Comparison of ENCODE assay signal across 16 mouse cellular contexts in genomic region chr12:84532830-84533199, GRCm38 (mm10). TPM values are rescaled to one million over a fixed set of nuclear protein-coding genes. Genes with fewer than 3 reads are reported as not detected.
DNase-seq lines count a peak whose midpoint lies in the region; ATAC-seq lines count a peak whose summit lies in the region.
"Had no signal": no experiment of that assay in that cellular context is flagged by ENCODE, and none has a peak within 500 bp of the region (broad histone marks: within the 10 kb centered on the region; RNA-seq: fewer than 3 reads in every experiment).

No protein-coding gene starts in this region.

- H3K9me3 ChIP-seq in forebrain, embryonic 11.5 days (ENCODE audit: control insufficient read depth, low read length), result no peaks in the 10 kb centered on the region
- H3K9me3 ChIP-seq in hindbrain, embryonic 14.5 days (ENCODE audit: control insufficient read depth, low read length), result no peaks in the 10 kb centered on the region
- H3K9me3 ChIP-seq in midbrain, embryonic 14.5 days (ENCODE audit: control insufficient read depth, low read length), result no peaks in the 10 kb centered on the region
- H3K9me3 ChIP-seq in liver, embryonic 11.5 days (ENCODE audit: control insufficient read depth, low read length), result no peaks in the 10 kb centered on the region

- no peaks in the 10 kb centered on the region for H3K36me3 ChIP-seq in forebrain, embryonic 11.5 days (ENCODE audit: control insufficient read depth, insufficient read depth, low read length)
- no peaks in the 10 kb centered on the region for H3K36me3 ChIP-seq in hindbrain, embryonic 14.5 days (replicated peaks; ENCODE audit: control insufficient read depth, insufficient read depth)
- H3K36me3 ChIP-seq in midbrain, embryonic 14.5 days (ENCODE audit: control insufficient read depth, insufficient read depth, low read length), result no peaks in the 10 kb centered on the region
- H3K36me3 ChIP-seq in liver, embryonic 11.5 days (ENCODE audit: control insufficient read depth, insufficient read depth, low read length), result no peaks in the 10 kb centered on the region

- no peak for ATAC-seq in forebrain, embryonic 11.5 days (replicated peaks; ENCODE audit: low FRiP score)
- no peak for ATAC-seq in hindbrain, embryonic 14.5 days (ENCODE audit: low FRiP score)
- ATAC-seq in midbrain, embryonic 14.5 days (ENCODE audit: low FRiP score, low TSS enrichment), result no peak
- no peak for ATAC-seq in liver, embryonic 11.5 days (replicated peaks; ENCODE audit: low FRiP score)
- ATAC-seq: inflammation-experienced regulatory T-cells, adult 6 months had no signal

- intact Hi-C loops in gastrocnemius, postnatal 14 days (cut with DNase I; ENCODE audit: low total_unique reads), result no loop called here

- no peak overlapping the region for H3K4me3 ChIP-seq in forebrain, embryonic 11.5 days (ENCODE audit: low read depth, low read length)
- no peak overlapping the region for H3K4me3 ChIP-seq in hindbrain, embryonic 14.5 days (replicated peaks; ENCODE audit: low read length)
- no peak overlapping the region for H3K4me3 ChIP-seq in midbrain, embryonic 14.5 days (replicated peaks; ENCODE audit: low read depth, low read length)
- no peak overlapping the region for H3K4me3 ChIP-seq in liver, embryonic 11.5 days (ENCODE audit: low read depth, low read length)

- H3K27ac ChIP-seq in forebrain, embryonic 11.5 days (ENCODE audit: low read depth, low read length), result peak overlapping the region; percentile 95
- H3K27ac ChIP-seq in hindbrain, embryonic 14.5 days, result peak overlapping the region; percentile 38; the same call in 1 of the 2 replicates
- H3K27ac ChIP-seq in midbrain, embryonic 14.5 days (replicated peaks; ENCODE audit: low read depth, low read length), result peak overlapping the region; percentile 33; the same call in 1 of the 2 replicates
- H3K27ac ChIP-seq in liver, embryonic 11.5 days (ENCODE audit: low read depth, low read length), result no peak overlapping the region
- H3K27ac ChIP-seq: kidney, postnatal 0 days had no signal

- 39% methylated on average over 8 of the region's 8 CpGs for WGBS in forebrain, embryonic 11.5 days
- 61% methylated on average over 8 of the region's 8 CpGs for WGBS in hindbrain, embryonic 14.5 days
- WGBS in midbrain, embryonic 14.5 days, result 38% methylated on average over 8 of the region's 8 CpGs
- WGBS in liver, embryonic 11.5 days, result 93% methylated on average over 8 of the region's 8 CpGs

- peak; percentile 18 for DNase-seq in adrenal gland, postnatal 10 days
- no peak for DNase-seq in adrenal gland, postnatal 4 days (ENCODE audit: low spot score in 2 of 2)
- no peak for DNase-seq in forebrain, embryonic 11.5 days (ENCODE audit: low spot score)
- no peak for DNase-seq in hindbrain, embryonic 14.5 days (ENCODE audit: low spot score)
- DNase-seq in midbrain, embryonic 14.5 days, result no peak
- no peak for DNase-seq in gastrocnemius, postnatal 14 days
- no peak for DNase-seq in liver, embryonic 11.5 days (ENCODE audit: low spot score)
- DNase-seq in layer of hippocampus, postnatal 25 days (ENCODE audit: extremely low spot score in 1 of 2, low spot score in 1 of 2), result no peak
- DNase-seq: cerebellum, adult 11-12 months; gastrocnemius, postnatal 36 days; thymus, adult 18-20 months had no signal

- H3K4me1 ChIP-seq in forebrain, embryonic 11.5 days (replicated peaks; ENCODE audit: control insufficient read depth, insufficient read depth, low read length), result peaks cover 24% of the 10 kb centered on the region
- H3K4me1 ChIP-seq in hindbrain, embryonic 14.5 days (replicated peaks; ENCODE audit: control insufficient read depth, insufficient read depth, low read length), result peaks cover 29% of the 10 kb centered on the region
- peaks cover 17% of the 10 kb centered on the region for H3K4me1 ChIP-seq in midbrain, embryonic 14.5 days (ENCODE audit: control insufficient read depth, insufficient read depth, low read length)
- H3K4me1 ChIP-seq in liver, embryonic 11.5 days (replicated peaks; ENCODE audit: control insufficient read depth, insufficient read depth, low read length), result no peaks in the 10 kb centered on the region

- peak overlapping the region; percentile 39; the same call in 1 of the 2 replicates for H3K9ac ChIP-seq in forebrain, embryonic 11.5 days (ENCODE audit: low read length)
- H3K9ac ChIP-seq in hindbrain, embryonic 14.5 days, result no peak overlapping the region
- no peak overlapping the region for H3K9ac ChIP-seq in midbrain, embryonic 14.5 days (replicated peaks; ENCODE audit: low read length)
- H3K9ac ChIP-seq in liver, embryonic 11.5 days (ENCODE audit: low read depth, low read length), result no peak overlapping the region

- peak overlapping the region; percentile 31; the same call in 1 of the 2 replicates for H3K4me2 ChIP-seq in forebrain, embryonic 11.5 days (ENCODE audit: low read depth, low read length, severe bottlenecking)
- H3K4me2 ChIP-seq in hindbrain, embryonic 14.5 days (replicated peaks), result no peak overlapping the region
- no peak overlapping the region for H3K4me2 ChIP-seq in midbrain, embryonic 14.5 days (ENCODE audit: low read length)
- H3K4me2 ChIP-seq in liver, embryonic 11.5 days, result no peak overlapping the region

- H3K27me3 ChIP-seq in forebrain, embryonic 11.5 days (ENCODE audit: control insufficient read depth, insufficient read depth, low read length), result no peaks in the 10 kb centered on the region
- H3K27me3 ChIP-seq in hindbrain, embryonic 14.5 days (ENCODE audit: control insufficient read depth, insufficient read depth, low read length), result peaks cover 48% of the 10 kb centered on the region
- H3K27me3 ChIP-seq in midbrain, embryonic 14.5 days (ENCODE audit: control insufficient read depth, insufficient read depth, low read length), result no peaks in the 10 kb centered on the region; the same call in 1 of the 2 replicates
- H3K27me3 ChIP-seq in liver, embryonic 11.5 days (replicated peaks; ENCODE audit: control insufficient read depth, insufficient read depth, low read length), result no peaks in the 10 kb centered on the region

RNA-seq across cellular contexts. Expression of gene Vsx2, which starts 36.7 kb away (rescaled TPM):
- not detected for total RNA-seq in adrenal gland, postnatal 10 days (2021)
- total RNA-seq in adrenal gland, postnatal 4 days (2021), result not detected
- polyA plus RNA-seq in forebrain, embryonic 11.5 days (2014; fragmentation: Nextera tagmentation; extraction: Ambion mirVana), result not detected in 2 replicates
- 4.8 and 5.0 TPM in 2 replicates for polyA plus RNA-seq in hindbrain, embryonic 14.5 days (2014; fragmentation: Nextera tagmentation; extraction: Ambion mirVana)
- 2.7 and 4.0 TPM in 2 replicates for polyA plus RNA-seq in midbrain, embryonic 14.5 days (2014; fragmentation: Nextera tagmentation; extraction: Ambion mirVana)
- total RNA-seq in gastrocnemius, postnatal 14 days (2021), result not detected
- polyA plus RNA-seq in liver, embryonic 11.5 days (2014; fragmentation: Nextera tagmentation; extraction: Ambion mirVana), result not detected in 2 replicates
- total RNA-seq in layer of hippocampus, postnatal 25 days (2021), result under 1 TPM; 0.12 to 0.22 TPM
- total RNA-seq: gastrocnemius, postnatal 36 days; liver, adult 2 months had no signal
- polyA plus RNA-seq: heart, embryonic 14.5 days; inflammation-experienced regulatory T-cells, adult 6 months; kidney, postnatal 0 days; liver, adult 2 months; lung, embryonic 16.5 days had no signal
